Mouse (Mus musculus) liver, adult 2 months (tissue): ENCODE data around the gene Wwc2.

Experiments used
- CTCF ChIP-seq: fragments of 200-500 bp; IDR thresholded peaks from 2 replicates; pipeline ENCODE4 v1.5.1; 2011; ENCODE audit warnings: low read depth, low read length, control low read depth
- POLR2A ChIP-seq: fragments of 200-500 bp; IDR thresholded peaks from 2 replicates; pipeline ENCODE4 v1.6.1; 2011; ENCODE audit warnings: low read length, control low read depth; ENCODE audit not compliant: insufficient read depth; ENCODE audit errors: extremely low read depth

- TF ChIP-seq CTCF (no peak), POLR2A (no peak)
These were observed 47.7 kb upstream of the Wwc2 start for GRCm38 (mm10) chr8:48038261-48038934.
